Mouse (Mus musculus): ENCODE data around the gene Fam69a.
A peak's percentile ranks its signal among the peaks of the same experiment; 100 is the strongest.
"Not testable (repeated sequence)": the region's sequence is repeated elsewhere in the genome, so short reads cannot be mapped to it uniquely, and the experiment has no call there.

Gene Fam69a

GRCm38 (mm10) chr5:107986967-107987834 is at the start of gene Fam69a:
Fam69a (minus strand) TSS chr5:107987085.
- peak; percentile 93 for DNase-seq (ENCODE audit: low spot score)

- DNase-seq (ENCODE audit: low spot score) = no peak
Measured at GRCm38 (mm10) chr5:108035523-108035922, 48.6 kb upstream of the Fam69a start.

- DNase-seq (ENCODE audit: low spot score) = peak; percentile 86
Measured at GRCm38 (mm10) chr5:108034194-108034593, 47.3 kb upstream of the Fam69a start.

GRCm38 (mm10) chr5:108031267-108031666 is 44.4 kb upstream of the Fam69a start:
- no peak for DNase-seq (ENCODE audit: low spot score)

- peak; percentile 28 for DNase-seq (ENCODE audit: low spot score)
Measured at GRCm38 (mm10) chr5:108029968-108030367, 43.1 kb upstream of the Fam69a start.

DNA sequence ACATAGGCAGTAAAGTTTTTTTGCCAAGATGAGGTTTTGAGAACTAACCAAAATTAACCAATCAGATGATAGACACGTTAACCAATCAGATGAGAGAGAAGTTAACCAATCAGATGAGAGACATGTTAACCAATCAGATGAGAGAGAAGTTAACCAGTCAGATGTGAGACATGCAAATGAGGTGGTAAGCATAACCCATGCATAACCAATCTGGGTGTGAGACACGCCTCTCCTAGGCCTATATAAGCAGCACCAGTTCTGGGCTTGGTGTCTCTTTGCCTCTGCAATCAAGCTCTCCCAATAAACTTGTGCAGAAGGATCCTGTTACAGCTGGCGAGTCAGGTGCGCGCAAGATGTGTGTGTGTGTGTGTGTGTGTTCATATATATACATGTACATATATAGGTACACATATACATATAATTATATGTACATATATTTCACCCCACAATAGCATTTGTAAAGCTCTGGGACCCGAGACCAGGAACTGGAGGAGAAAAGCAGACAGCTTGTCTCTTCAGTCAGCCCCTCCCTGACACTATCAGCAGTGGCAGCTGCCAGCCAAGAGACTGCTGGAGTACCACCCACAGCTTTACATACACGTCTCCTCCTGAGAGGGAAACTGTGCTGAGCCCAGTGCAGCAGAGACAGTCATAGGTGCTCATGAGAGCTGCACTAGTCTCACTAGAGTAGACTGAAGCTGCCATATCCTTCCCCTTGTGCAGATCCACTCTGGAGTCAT is 42.1 kb upstream of the Fam69a start:
- DNase-seq (ENCODE audit: low spot score) = not testable (repeated sequence)

- DNase-seq (ENCODE audit: low spot score) = no peak
Measured at GRCm38 (mm10) chr5:108028230-108028629, 41.3 kb upstream of the Fam69a start.

- DNase-seq (ENCODE audit: low spot score) = no peak
Measured at GRCm38 (mm10) chr5:108021346-108021745, 34.5 kb upstream of the Fam69a start.

DNA sequence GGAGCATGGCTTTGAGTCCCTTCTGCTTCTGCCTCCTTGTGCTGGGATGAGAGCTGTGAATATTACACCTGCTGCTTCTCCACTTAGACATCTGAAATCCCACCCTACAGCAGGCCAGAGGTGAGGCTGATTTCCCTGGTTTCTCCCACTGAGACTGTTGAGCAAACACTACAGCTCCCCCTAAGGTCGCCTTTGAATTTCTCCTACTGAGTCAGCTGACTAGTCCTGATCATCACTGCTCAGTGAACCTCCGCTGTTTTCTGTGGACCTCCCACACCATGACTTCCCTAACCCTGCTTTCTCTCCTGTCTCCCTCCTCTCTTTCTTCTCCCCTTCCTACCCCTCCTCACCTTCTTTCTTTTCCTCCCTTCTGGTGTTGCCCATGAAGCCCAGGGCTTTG is 32.5 kb upstream of the Fam69a start:
- DNase-seq (ENCODE audit: low spot score) = no peak

- no peak for DNase-seq (ENCODE audit: low spot score)
Measured at GRCm38 (mm10) chr5:108017232-108017631, 30.3 kb upstream of the Fam69a start.

DNA sequence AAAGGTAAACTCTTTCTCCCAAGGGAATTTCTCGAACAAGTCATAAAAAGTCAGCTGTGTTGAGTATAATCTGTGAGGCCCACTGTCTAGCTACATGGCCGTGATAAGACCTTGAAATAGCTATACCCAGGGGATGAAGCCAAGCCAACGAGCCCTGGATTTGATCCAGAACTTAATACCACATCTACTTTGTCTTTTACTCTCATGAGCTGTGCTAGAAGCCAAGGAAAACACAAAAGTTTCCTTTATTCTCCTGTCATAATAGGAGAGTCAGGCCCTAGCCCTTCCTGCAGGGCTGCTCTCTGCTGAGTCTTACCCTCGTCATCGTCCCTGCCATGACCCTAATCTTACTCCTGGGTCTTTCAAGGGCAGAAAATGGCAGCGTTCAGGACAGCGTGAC is 28.5 kb upstream of the Fam69a start:
- DNase-seq (ENCODE audit: low spot score) = no peak

- DNase-seq (ENCODE audit: low spot score) = no peak
Measured at GRCm38 (mm10) chr5:108014173-108014572, 27.3 kb upstream of the Fam69a start.

DNA sequence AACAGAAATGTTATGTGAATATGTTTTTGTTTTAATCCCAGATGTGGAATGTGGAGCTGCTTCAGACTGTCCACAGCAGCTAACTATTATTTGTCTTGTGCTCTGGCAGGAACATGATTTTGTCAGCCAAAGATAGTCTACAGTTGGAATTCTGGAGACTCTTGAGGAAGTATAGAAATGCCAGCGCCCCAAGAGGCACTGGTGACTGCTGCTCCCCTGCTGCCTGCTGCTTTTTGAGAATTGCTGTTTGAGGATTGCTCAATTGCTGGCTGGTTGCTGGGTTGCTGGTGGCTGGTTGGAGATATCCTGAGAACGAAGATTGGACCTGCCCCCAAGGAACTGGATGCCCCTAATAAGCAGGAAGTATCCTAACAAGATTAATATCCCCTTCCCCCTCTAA is 22.8 kb upstream of the Fam69a start:
- no peak for DNase-seq (ENCODE audit: low spot score)

DNA sequence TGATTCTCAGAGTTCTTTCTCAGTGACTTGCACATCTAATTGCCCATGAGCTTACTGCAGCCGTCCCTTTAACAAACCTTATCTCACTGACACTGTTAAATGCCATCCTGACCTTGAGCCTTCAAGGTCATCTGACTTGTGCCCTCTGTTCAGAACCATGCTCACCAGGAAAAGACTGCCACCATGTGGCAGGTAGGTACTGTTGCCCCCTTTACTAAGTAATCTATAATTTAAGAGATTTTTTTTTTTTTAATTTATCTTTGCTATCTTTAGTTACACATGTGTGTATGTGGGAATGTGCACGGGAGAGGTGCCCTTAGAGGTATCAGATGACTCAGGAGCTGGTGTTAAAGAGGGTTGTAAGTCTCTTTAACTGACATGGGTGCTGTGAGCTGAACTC is 18.2 kb upstream of the Fam69a start:
- peak; percentile 8 for DNase-seq (ENCODE audit: low spot score)

DNA sequence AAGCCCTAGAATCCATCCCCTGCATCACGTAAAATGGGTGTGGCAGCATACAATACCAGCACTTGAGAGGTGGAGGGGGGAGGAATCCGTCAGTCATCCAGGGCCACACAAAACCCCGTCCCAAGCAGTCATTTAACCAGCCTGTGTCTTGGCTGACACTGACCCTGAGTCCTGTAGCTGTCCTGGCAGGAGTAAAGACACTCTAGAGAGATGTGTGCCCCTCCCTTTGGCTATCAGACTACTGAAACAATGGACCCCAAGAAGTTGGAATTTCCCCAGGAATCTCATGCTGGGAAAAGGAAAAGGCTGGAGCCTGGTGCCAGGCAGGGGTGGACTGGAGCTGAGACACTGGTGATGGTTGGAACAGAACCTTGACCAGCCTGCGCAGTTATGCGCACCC is 15.8 kb upstream of the Fam69a start:
- DNase-seq (ENCODE audit: low spot score) = no peak

DNA sequence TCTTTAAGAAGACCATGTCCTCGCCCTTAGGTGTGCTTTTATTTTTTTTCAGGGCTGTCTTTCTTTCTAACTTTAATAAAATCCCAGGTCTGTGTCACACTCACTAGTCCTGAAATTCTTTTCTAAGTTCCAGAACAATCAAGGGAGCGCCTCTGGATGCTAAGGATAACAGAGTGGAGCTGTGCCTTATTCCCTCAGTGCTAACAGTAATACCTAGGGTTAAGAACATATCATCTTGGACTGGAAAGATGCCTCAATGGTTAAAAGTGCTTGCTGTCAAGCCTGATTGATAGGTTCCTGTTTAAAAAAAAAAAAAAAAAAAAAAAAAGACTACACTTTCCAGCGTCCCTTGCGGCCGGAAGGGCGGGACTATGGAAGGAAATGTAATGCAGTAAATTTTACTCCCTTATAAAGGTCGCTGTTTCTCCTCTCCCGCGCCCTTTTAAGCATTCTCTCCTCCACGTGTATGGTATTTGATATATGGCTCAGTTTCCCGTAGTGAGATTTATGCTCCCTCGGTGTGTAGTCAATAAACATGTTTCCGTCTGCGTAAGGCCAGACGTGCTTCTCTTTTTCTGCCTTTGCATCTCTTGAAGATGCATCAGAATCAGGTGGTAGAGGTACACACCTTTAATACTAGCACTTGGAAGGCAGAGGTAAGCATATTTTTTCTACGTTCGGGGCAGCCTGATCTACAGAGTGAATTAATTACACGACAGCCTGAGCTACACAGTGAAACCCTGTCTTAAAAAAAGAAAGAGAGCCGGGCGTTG is 14.1 kb upstream of the Fam69a start:
- peak; percentile 61 for DNase-seq (ENCODE audit: low spot score)

- DNase-seq (ENCODE audit: low spot score) = no peak
Measured at GRCm38 (mm10) chr5:107997717-107998116, 10.8 kb upstream of the Fam69a start.

DNA sequence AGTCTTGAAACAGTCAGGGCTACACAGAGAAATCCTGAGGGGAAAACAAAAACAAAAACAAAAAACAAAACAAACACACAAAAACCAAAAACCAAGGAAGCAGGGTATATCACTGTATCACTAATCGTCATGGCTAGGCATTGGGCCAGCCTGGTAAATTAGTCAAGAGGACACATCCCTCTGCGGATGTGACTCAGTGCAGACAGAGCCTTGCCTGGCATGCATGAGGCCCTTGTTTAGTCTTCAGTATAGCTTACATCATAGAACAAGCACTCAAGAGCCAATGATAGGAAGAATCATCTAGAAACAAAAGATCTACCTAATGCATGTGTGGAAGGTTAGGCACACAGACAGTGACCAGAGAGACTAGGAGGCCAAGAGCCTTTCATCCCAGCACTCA is 9.1 kb upstream of the Fam69a start:
- no peak for DNase-seq (ENCODE audit: low spot score)

GRCm38 (mm10) chr5:107987835-107988251 is 958 bp upstream of the Fam69a start:
- no peak for DNase-seq (ENCODE audit: low spot score)

DNA sequence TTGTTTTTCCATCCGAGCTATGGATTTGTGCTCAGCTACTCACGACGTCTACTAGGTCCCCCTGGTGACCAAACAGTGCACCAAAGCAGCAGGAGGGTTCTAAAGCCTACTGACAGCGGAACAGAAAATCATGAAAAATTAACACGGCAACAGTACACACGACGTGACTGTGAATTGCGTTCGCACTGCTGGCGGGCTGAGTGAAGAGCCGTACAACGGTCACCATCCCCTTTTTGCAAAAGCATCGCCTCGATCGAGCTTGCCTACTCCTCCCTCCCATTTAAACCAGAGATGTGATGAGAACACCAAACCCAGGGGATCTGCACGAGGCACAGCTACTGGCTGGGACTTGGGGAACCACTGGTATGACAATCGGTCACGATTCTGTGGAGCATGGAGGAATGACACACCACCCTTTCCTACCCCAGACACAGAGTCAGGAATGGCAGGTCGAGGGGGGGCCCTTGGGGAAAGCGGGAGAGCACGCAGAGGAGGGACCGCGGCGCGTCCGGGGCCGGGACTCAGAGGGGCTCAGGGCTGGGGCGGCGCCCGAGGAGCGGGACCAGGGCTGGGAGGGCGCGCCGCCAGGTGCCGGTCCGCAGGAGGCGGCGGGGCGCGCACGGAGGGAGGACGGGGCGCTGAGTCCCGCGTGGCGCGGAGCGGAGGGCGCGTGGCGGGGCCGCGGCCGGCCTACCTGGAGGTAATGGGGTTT is 474 bp downstream of the Fam69a start:
- peak; percentile 80 for DNase-seq (ENCODE audit: low spot score)

- DNase-seq (ENCODE audit: low spot score) = no peak
Measured at GRCm38 (mm10) chr5:107983946-107984345, 2.9 kb downstream of the Fam69a start.

DNA sequence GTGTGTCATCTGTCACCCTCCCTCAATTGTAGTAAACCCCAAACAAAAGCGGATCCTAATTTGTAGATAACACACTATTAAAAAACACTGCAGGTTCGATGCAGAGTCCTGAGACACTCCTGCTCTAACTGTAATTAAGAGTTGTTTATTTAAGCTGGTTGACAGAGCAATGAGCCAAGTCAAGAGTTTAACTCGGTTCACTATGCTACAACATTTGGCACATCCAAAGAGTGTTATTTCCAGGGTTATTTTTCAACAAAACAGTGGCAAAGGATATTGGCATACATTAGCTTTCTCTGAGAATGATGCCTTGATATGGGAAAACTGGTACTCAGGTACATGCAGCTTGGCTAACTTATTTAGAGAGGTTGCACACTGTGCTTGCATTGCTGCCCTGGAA is 4.9 kb downstream of the Fam69a start:
- no peak for DNase-seq (ENCODE audit: low spot score)
